Mouse (Mus musculus) yolk sac, embryonic 10.5 days (tissue): ENCODE measurements around the gene Cr1l.

Experiments used
- DNase-seq: peaks from one replicate; pipeline ENCODE4 v3.0.0-alpha.2; 2017; ENCODE audit warnings: low spot score

Gene Cr1l

DNA sequence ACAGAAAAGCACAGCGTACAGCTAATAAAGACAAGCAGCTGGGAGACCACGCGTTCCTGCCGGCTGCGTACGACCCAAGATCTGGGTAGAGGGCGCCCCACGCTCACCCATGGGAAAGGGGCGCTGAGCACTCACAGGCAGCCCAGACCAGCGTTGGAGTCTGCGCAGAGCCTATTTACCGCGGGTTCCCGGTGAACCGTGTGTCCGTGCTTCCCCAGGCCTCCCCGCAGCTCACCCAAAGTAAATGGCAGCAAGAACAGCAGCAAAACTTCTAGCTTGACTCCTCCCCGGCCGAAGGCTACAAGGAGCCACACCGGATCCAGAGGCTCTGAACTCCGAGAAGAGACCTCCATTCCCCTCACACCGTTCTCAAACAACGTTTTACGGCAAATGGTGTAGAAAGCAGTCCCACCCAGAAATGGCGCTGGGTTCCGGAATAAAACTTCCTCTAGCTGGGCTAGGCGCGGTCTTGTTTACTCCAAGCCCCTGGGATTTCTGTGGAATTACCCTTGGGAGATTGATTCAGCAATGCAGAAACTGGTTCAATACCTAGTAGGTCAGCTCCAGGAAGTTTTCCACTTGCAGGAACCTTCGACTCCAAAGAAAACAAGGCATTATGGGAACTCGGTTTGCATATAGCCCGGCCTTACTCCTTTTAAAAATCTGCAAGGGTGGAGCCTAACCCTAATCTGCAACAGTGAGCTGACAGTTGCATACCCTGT lies at the start of gene Cr1l:
Gene Cr1l, minus strand, starts transcription at position 634 of the 722 bp plus-strand sequence.
- DNase-seq, result peak; percentile 88

DNA sequence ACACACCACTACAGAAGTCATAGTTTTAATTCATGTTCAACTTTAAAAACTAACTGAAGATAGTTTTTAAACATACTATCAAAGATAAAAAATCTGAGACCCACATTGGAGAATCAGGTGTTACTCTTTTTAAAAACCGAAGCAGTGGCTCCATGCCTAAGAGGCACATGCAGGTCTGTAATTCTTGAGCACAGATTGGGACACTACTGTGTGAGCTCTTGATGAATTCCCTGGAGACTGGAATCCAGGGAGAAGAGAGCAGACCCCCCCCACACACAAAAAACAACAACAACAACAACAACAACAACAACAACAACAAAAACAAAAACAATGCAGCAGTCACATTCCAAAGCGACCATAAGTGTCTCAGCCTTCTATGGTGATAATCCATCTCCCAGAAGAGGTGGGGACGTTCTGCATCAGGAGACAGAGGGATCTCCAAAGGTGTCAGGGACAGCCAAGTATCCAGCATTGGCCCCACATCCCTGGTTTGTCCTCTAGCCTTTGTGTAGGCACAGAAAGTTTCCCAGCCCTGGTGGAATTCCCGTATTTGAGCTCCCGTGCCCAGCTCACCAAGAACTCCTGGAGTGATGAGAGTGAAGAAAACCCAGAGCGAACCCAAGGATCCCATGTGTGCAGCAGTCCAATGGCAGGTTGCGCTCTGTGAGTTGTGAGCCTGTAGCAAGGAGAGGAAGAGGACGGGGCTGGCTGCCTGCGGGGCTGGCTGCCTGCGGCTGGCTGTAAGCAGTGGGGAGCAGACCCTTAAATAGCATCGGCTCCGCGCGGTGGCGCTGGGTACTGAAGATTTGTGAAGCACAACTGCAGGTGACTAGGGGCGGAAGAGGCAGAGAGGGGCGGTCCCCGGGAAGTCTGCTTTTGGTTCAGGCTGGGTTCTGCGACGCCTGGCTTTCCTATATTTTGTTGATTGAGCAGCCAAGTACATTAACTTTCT lies 44.9 kb upstream of the Cr1l start, which contains the start of gene Cr2:
Gene Cr2, minus strand, starts transcription at position 737 of the 952 bp plus-strand sequence.
- DNase-seq, result peak; percentile 36

DNA sequence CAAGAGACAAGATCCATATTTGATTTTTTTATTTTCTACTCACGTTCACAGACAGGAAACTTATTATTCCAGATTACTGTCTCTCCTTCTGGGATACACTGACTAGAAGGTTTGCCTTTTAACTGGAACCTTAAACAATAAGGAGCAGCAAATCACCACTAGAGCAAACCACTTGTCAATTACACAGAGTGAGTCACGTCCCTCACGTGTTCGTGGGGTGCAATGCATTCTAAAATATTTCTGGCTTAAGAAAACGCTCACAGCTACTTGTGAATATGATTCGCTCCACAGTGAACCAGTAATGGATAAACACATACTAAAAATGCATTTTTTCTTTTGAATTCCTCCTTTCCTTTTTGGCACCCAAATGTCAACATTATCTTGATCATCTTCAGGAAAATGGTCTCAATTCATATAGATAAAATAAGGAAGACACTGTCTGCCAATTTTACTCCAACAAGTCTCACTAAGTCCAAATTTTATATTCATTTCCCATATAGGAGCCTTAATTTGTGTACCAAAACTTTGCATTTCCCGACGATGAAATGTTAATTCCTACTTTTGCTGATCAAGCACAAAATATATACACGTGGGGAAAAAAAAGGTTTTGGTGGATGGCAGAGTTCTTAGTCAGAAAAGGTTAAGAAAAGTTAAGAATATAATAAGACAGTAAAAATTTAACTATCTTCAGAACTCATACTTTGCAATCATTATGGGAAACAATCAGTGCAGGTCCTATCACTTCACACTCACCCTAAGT lies 33.8 kb upstream of the Cr1l start:
- no peak for DNase-seq

DNA sequence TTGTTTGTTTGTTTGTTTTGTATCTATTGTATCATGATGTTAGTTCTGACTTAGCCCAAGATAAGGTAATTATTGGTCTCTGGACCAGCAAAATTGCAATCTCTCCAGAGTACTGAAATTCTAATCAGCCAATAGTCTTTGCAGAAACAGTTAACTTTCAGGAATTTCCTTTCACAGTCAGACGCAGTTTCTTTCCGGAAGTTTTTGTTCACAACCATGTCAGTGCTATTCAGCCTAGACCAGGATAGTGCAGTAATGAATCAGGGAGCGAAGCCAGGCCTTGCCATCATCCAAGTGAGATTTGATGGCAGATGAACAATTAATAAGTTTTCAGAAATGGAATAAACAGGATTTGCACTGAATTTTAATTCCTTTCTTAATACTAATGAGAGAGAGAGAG lies 684 bp upstream of the Cr1l start:
- no peak for DNase-seq

DNA sequence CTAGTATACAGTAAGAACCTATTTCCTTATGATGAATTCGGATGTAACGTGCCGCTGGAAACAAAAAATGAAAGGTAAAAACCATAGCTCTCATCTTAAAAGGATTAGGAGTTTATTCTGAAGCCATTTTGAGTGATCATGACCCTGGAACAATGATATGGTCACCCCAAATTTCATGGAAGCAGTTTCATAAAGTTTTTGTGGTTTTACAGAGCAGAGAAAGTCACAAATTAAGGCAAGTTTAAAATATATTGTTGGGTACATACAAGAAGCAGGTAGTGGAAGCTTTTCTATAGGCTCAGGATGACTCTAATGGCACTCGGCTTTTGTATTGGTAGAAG lies 259 bp upstream of the Cr1l start:
- no peak for DNase-seq

DNA sequence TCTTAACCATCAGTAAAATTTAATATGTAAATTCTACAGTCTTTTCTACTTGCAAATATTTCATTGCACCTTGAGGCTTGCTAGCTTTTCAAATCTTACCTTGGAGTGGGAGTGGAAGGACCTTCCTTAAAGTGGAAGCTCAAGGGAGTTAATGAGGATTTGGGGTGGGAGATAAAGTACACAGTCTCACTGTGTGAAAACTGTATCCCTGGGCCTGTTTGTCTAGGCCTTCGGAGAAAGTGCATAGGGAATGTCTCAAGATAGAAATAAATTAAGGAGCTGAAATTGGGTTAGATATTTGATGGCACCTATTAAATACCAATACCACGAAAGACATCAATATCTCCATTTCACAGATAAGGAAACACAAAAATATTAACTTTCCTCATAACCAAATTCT lies 907 bp downstream of the Cr1l start:
- DNase-seq, result no peak

DNA sequence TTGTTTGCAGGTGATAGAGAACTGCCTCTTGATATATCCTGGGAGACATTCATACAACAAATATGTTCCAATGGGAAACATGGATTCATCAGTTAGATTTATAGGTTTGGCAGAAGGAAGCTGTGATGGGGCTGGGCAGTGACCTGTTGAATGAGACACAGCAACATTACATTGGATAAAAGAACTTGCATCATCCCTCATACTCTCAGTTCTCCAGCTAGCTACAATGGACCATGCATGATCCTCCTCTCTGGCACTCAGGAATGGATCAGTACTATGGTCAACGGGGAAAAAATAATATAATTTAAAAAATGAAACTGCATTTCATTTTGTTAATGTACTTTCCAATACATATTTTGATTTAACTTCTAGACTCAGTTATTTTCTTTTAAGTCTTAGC lies 1.5 kb downstream of the Cr1l start:
- DNase-seq, result no peak

DNA sequence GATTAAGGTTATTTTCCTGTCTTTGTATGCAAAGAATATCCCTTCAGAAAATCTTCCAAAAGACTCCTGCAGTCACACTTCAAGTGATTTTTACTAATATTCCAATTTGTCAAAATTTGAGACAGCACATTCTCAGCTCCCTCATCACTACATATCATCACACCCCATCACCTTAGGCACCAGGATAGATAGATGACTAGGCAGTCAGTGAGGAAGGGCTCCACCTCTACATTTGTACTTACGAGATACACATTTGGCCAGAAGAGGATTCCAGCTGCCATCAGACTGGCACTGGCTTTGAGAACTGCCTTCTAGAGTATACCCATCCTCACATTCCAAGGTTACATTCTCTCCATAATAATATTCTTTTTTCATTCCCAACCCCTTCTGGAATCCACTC lies 17.0 kb downstream of the Cr1l start:
- DNase-seq, result no peak

DNA sequence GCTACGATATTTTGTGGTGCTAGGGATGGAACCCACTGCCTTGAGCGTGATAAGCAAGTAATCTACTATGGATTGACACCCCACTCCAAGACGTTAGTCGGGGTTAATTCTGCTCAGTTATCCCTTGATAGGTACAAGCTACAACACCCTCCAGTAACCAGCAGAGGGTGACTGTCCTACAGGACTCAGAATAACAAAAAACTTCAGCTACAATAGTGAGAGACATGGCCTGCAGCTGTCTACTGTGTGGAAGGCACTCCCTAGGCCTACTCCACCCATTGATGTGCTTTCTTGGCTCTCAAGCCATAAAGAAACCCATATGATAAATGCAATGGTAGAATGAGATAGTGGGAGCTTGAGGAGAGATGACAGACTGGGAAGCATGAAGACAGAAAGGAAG lies 17.8 kb downstream of the Cr1l start:
- no peak for DNase-seq

DNA sequence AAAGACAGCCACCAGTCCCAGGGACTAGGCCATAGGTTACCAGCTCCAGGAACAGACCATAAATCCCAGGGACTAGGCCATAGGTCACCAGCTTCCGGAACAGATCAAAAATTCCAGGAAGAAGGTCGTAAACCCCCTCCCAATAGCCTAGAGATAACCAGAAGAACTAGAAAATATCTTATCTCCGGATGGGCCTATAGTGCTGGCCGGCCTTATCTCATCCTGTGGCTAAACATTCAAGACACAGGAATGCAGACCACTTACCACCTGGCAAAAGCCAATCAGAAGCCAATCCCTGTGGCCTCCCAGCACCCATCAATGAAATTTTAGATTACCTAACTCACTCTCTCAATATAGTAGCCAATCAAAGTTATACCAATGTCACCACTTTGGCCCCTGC lies 30.7 kb downstream of the Cr1l start:
- DNase-seq, result peak; percentile 81

DNA sequence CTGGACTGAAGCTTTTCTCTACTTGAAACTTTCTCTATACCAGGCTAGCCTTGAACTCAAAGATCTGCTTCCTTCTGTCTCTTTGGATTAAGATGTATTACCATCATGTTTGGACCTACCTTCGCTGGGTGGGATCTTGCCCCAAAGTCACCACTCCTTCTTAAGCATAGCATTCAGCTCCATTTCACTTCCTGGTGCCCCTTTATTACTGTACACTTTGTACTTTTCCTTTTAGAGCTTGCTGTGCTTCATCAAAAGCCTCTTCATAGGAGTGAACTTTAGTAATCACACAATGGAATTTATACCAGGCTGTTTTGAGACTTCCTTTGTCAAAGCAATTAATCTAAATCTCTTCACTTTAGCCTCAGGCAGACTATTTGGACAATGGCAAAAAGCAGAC lies 33.4 kb downstream of the Cr1l start:
- DNase-seq, result no peak

DNA sequence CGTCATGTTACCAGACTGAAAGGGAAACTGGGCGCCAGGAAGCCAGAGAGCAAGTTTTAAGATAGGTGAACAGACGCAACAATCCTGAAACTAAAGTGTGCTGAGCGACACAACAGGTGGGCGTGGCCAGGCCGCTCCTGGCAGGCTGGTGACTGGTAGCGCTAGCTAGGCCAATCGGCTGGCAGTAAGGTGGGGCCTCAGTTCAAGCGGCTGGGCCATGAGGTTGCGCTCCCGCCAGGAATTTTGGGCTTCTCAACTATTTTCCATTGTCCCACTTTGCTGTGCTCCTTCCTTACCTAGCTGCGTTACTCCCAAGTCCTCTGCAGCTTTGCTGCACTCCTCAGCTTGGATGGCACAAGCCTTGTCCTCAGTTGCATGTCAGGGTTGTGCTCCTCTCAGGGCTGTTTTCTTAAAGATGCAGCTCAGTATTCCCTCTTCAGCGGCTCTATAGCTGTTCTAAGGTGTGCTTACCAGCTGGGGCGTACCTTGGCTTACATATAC lies 39.1 kb downstream of the Cr1l start, which contains the start of gene Cd46:
Gene Cd46, minus strand, starts transcription at position 30 of the 501 bp plus-strand sequence.
- peak; percentile 84 for DNase-seq

DNA sequence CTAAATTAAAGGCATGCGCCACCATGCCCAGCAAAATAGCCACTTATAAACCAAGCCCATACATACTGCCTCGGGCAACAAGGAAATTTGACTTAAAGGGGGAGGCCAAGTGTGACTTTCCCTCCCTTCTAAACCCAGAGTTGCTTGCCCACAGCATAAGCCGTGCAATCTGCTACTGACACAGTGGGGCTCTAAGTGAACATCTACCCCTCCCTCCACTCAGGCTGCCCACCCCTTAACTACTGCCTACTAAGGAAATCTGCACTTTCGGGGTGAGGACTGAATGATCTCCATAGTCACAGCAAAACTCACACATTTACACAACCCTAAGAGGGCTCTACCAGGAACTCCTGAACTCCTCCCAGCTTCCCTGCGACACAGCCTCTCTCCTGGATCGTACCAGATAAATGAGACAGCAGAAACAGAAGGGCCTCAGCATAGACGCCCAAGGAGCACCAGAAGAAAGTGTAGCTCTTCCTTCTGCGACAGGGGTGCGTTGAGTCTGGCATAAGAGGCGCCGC lies 39.6 kb downstream of the Cr1l start:
- DNase-seq, result no peak

DNA sequence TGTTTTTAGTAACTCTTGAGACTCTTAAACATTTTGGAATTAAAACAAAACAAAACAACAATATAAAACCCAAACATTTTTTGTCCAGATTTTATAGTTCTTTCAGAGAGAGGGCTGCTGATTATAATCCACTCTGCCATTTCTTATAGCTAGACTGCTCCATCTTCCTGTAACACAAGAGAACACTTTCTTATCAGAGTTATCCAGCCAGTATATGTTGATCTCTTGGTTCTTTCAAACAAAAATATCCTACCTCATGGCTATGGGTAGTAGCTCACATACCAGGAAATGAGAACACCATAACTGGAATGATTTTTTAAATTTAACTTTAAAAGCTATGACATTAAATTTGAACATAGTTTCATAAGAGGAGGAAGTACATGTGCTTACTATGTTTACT lies 49.2 kb downstream of the Cr1l start:
- no peak for DNase-seq
